Mouse (Mus musculus): ENCODE data around the gene Mastl. TPM values are rescaled to one million over a fixed set of nuclear protein-coding genes. Genes with fewer than 3 reads are reported as not detected.

Mastl gene
- polyA plus RNA-seq, 2 experiments, result 3.1 to 6.3 TPM

DNA sequence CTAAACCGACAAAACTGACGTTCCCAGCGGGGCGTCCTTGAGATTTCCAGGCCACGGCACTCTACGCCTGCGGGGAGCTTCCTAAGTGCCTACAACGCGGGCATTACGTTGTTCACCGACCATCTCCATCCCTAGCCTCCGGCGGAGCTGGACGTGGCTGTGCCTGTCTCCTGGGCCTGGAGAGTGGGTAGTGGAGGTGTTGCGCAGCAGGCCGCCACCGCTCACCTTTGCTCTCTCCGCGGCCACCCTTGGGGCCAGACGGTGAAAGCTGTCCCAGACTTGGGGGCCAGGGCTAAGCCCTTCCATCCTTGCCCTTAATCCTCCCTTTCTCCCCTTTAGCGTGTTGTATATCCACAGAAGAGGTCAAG is 87.5 kb downstream of the Mastl start:
- Histone ChIP-seq H3K4me3 (ENCODE audit: insufficient read depth in 1 of 2, low read depth in 2 of 2, low read length in 2 of 2) (peak overlapping the region; percentile 76 to 81), H3K9me3 (ENCODE audit: control insufficient read depth, low read length) (no peaks in the 10 kb centered on the region), H3K4me1 (replicated peaks; ENCODE audit: control insufficient read depth in 2 of 2, insufficient read depth in 2 of 2, low read length in 1 of 2) (peaks cover 3 to 6% of the 10 kb centered on the region in 2 experiments; a peak in 2 of 4 replicates), H3K27ac (peak overlapping the region; percentile 96), H3K36me3 (replicated peaks; ENCODE audit: control insufficient read depth, insufficient read depth, low read depth) (no peaks in the 10 kb centered on the region), H3K27me3 (ENCODE audit: control insufficient read depth, insufficient read depth, low read length) (no peaks in the 10 kb centered on the region), H3K4me2 (ENCODE audit: low read depth) (peak overlapping the region; percentile 99), H3K9ac (replicated peaks) (peak overlapping the region; percentile 90)
- ATAC-seq (ENCODE audit: insufficient read depth) (peak; percentile 67), DNase-seq (ENCODE audit: low read depth in 3 of 3, low spot score in 3 of 3) (no peak)
- TF ChIP-seq EP300 (IDR thresholded peaks at IDR 0.05; ENCODE audit: low read depth), result no peak
- TF ChIP-seq CTCF (IDR thresholded peaks at IDR 0.05; ENCODE audit: low read depth), result no peak
- 1% methylated on average over 21 of the region's 21 CpGs for WGBS (ENCODE audit: insufficient replicate concordance)

DNA sequence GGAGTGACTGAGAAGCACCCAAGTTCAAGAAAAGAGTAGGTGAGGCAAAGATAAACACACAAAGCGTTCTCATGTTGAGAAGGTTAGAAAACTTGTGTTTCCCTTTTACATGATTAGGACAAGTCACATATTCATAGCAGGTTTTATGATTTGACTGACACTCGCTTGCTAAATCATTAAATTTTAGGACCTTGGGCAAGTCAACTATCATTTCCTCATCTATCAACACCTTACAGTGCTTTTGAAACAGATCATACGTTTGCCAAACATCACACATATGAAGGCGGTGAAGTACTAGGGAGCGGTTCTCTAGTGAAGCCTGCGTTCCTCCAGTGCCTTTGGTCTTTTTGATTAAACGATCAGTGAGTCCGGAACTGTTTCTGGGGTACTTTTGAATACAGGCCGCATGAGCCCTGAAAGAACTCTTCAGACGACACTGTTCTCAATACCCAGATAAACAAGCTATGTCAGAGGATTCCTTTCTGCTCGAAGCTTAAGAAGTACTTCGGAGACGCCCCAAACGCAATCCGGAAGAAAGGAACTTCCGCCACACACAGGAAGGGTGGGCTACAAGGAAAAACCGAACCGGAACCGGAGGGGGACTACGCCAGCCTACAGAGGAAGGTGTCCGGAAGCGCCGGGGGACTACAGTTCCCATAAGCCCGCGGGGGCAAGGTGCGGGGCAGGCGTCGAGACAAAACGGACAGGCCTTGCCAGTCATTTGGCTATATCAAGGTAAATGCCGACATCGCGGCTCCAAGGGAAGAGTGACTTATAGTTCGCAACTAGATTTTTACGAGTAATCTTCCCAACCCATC is 88.1 kb downstream of the Mastl start, which contains the start of gene Acbd5:
Gene Acbd5 (plus strand): TSS at position 616 of the 818 bp plus-strand sequence.
- Histone ChIP-seq H3K9me3 (ENCODE audit: control insufficient read depth, low read length) (no peaks in the 10 kb centered on the region), H3K4me2 (ENCODE audit: low read depth) (peak within 1 kb of the TSS; percentile 99), H3K27ac (peak within 1 kb of the TSS; percentile 96), H3K9ac (replicated peaks) (peak within 1 kb of the TSS; percentile 90), H3K27me3 (ENCODE audit: control insufficient read depth, insufficient read depth, low read length) (no peaks in the 10 kb centered on the region), H3K4me1 (replicated peaks; ENCODE audit: control insufficient read depth in 2 of 2, insufficient read depth in 2 of 2, low read length in 1 of 2) (peaks cover 3 to 6% of the 10 kb centered on the region in 2 experiments; a peak in 2 of 4 replicates), H3K36me3 (replicated peaks; ENCODE audit: control insufficient read depth, insufficient read depth, low read depth) (no peaks in the 10 kb centered on the region), H3K4me3 (ENCODE audit: insufficient read depth in 1 of 2, low read depth in 2 of 2, low read length in 2 of 2) (peak within 1 kb of the TSS; percentile 76 to 81)
- no peak for TF ChIP-seq CTCF (IDR thresholded peaks at IDR 0.05; ENCODE audit: low read depth)
- peak; percentile 91 for ATAC-seq (ENCODE audit: insufficient read depth)
- peak; percentile 92 to 95 (median 94) for DNase-seq (ENCODE audit: low read depth in 3 of 3, low spot score in 3 of 3)
- 3% methylated on average over 34 of the region's 34 CpGs for WGBS (ENCODE audit: insufficient replicate concordance)

Other genes with a start within 250 kb of the Mastl start
- 22.4 and 24.4 TPM in 2 replicates for gene Abi1, start 115.8 kb downstream of the Mastl start, polyA plus RNA-seq (2012; rRNA removed)
- 14.8 and 16.2 TPM in 2 replicates for gene Abi1, start 115.8 kb downstream of the Mastl start, polyA plus RNA-seq (2014; fragmentation: Nextera tagmentation; extraction: Ambion mirVana)
- 3.2 and 6.1 TPM in 2 replicates for gene Acbd5, start 87.9 kb downstream of the Mastl start, polyA plus RNA-seq (2012; rRNA removed)
- 10.4 and 11.1 TPM in 2 replicates for gene Acbd5, start 87.9 kb downstream of the Mastl start, polyA plus RNA-seq (2014; fragmentation: Nextera tagmentation; extraction: Ambion mirVana)
- 6.9 and 14.4 TPM in 2 replicates for gene Yme1l1, start 345 bp upstream of the Mastl start, polyA plus RNA-seq (2012; rRNA removed)
- gene Yme1l1, start 345 bp upstream of the Mastl start, polyA plus RNA-seq (2014; fragmentation: Nextera tagmentation; extraction: Ambion mirVana), result 34.6 and 36.4 TPM in 2 replicates
- not detected in 2 replicates for gene 4931423N10Rik, start 51.5 kb upstream of the Mastl start, polyA plus RNA-seq (2012; rRNA removed)
- gene 4931423N10Rik, start 51.5 kb upstream of the Mastl start, polyA plus RNA-seq (2014; fragmentation: Nextera tagmentation; extraction: Ambion mirVana), result not detected in 2 replicates
- gene Nxph2, start 165.2 kb upstream of the Mastl start, polyA plus RNA-seq (2012; rRNA removed), result not detected in 2 replicates
- gene Nxph2, start 165.2 kb upstream of the Mastl start, polyA plus RNA-seq (2014; fragmentation: Nextera tagmentation; extraction: Ambion mirVana), result not detected in 2 replicates

Data from liver, embryonic 14.5 days (tissue).